Mouse (Mus musculus): ENCODE measurements at regions not wholly inside any gene's neighbourhood (a gene's known extent, or its start where the extent isn't known, plus 50 kb on each side); places are given as distances from the start of the nearest gene placed in this dataset.
"Not testable (repeated sequence)": the region's sequence is repeated elsewhere in the genome, so short reads cannot be mapped to it uniquely, and the experiment has no call there.

DNA sequence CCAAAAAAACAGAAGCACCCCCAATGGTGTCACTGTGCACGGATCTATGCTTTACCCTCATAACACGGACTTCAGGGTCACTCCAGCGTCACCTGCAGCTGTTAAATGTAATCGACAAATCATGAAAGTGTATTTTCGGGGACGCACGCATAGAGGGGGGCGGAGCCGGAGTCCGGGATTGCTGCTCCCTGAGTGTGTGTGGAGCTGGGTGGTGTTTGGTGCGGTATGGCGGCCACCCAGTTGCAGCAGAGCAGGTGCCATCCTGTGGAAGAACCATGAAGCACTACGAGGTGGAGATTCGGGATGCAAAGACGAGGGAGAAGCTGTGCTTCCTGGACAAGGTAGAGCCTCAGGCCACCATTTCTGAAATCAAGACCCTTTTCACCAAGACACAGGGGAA lies 122.9 kb upstream of the Gm10330 start:
- ATAC-seq (ENCODE audit: extremely low read depth, insufficient number of reproducible peaks, low FRiP score, poor library complexity, severe bottlenecking) = peak; percentile 60

More for the DNA sequence above, 122.9 kb upstream of the Gm10330 start:
- not testable (repeated sequence) for DNase-seq (ENCODE audit: low spot score); H3K9me3 ChIP-seq (replicated peaks); H3K4me1 ChIP-seq (ENCODE audit: insufficient read depth, low read depth, low read length); H3K27me3 ChIP-seq (ENCODE audit: insufficient read depth, low read length); H3K36me3 ChIP-seq (replicated peaks); H3K4me3 ChIP-seq (ENCODE audit: low read depth, low read length)
